Mouse (Mus musculus): Measurements from ENCODE around the gene Mmp9. TPM values are rescaled to one million over a fixed set of nuclear protein-coding genes. Genes with fewer than 3 reads are reported as not detected.

Mmp9 gene
- 11.9 TPM for polyA plus RNA-seq (2017; shearing (Covaris generic))

DNA sequence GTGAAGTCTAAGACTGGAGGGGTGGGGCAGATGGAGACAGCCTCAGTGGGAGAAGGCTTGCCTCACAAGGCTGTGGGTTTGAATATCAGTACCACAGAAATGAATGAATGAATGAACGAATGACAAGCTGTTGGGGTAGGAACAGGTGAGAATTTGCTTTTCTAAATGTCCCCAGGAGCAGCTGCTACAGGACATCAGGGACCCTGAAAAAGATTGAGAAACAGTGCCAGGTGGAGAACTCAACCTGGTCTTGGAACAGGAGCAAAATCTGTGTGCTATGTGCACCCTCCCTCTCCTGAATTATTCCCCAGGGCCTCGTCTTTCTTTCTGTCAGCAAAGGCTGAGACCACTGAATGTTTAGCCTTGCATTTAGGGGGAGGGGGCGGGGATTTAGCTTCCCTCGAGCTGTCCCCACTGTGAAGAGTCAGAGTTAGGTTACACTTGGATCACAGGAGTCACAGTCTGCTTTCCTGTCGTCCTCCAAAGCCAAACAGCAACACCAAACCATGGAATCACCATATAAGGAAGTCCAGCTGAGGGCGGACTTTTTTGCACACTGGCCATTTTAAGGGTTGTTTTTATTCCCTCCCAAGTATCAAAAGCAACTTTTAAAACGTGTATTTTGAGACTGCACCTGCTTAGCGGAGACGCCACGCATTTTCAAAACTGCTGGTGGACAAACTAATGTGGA, at the start of gene Mmp9:
Mmp9 (plus strand) TSS at position 641 of the 691 bp plus-strand sequence.

DNA sequence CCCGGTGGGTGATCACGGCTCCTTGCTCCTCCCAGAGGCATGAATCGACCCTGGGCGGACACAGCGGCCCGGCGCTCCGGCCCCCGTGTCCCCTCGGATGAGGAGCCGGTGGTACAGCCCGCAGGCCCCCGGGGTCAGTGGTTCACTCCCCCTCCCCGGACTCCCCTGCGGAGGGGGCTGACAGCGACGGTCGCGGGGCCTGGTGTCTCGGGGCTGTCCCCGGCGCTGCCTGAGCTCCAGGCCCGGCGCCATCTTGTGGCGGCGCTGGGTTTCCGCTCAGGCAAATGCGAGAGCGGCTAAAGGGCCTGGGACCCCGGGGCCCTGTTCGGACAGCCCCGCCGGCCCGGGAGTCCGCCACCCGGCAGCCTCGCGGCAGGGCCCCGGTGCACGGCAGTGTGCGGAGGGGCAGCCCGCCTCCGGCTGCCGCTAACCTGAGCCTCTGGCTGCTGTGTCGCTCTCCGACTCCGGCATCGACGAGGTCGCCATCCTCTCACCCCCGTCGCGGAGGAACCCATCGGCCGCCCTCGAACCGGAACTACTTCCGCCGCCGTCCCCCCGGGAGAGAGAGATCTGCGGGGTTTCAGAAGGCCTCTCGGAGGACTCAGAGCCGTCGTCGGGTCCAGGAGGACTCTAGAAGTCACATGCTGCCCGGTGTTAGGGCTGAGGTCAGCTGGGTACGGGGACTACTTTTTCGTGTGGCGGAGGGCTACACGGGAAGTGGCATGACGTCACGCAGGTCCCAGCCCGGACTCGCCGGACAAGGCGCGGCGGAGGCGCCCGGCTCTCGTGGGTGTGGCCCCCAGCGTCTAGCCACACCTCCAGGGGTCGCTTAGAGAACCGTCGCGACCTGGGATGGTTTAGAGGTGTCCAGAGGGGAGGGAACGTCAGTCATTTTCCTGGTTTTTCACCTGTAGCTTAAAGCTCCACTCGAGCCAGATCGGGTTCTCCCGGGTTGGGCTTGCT, 29.2 kb upstream of the Mmp9 start, which contains the start of gene Zfp335:
Zfp335 (minus strand) TSS at position 672 of the 963 bp plus-strand sequence.

DNA sequence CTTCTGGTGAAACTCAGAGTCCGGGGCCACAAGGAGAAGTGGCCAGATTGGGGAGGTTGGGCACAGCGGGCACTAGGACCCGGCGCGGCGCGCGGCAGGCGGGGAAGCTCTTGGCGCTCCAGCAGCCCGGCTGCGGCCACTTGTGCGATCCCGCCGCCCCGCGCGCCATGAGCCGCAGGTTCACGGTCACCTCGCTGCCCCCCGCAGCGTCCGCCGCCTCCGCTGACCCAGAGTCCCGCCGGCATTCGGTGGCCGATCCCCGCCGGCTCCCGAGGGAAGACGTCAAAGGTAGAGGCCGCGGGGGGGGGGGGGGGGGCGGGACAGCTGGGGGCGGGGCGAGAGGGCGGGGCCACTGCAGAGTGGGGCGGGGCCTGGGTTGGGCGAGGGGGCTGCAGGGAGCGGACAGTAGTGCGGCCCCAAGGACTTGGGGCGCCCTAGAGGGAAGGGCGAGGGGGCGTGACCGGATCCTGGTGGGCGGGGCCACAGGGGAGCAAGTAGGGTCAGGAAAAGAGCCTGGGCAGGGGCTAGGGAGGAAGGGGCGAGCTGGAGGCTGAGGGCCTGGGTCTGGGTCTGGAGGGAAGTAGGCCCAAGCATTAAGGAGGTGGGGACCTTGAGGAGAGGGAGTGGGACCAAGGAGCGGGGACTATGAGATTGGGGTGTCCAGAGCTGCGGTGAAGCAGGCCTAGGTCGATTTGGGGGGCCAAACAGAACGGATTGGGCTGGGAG, 20.3 kb downstream of the Mmp9 start, which contains the start of gene Slc12a5:
Slc12a5 (plus strand) TSS at position 87 of the 726 bp plus-strand sequence.

Other genes starting within 250 kb of the Mmp9 start
- gene Spint4, start 242.3 kb upstream of the Mmp9 start, polyA plus RNA-seq (2017; shearing (Covaris generic)), result not detected
- gene Spint5, start 225.5 kb upstream of the Mmp9 start, polyA plus RNA-seq (2017; shearing (Covaris generic)), result not detected
- not detected for gene Wfdc3, start 194.8 kb upstream of the Mmp9 start, polyA plus RNA-seq (2017; shearing (Covaris generic))
- 18.1 TPM for gene Dnttip1, start 194.8 kb upstream of the Mmp9 start, polyA plus RNA-seq (2017; shearing (Covaris generic))
- 11.8 TPM for gene Ube2c, start 170.9 kb upstream of the Mmp9 start, polyA plus RNA-seq (2017; shearing (Covaris generic))
- gene Tnnc2, start 160.8 kb upstream of the Mmp9 start, polyA plus RNA-seq (2017; shearing (Covaris generic)), result not detected
- gene Snx21, start 155.0 kb upstream of the Mmp9 start, polyA plus RNA-seq (2017; shearing (Covaris generic)), result 7.6 TPM
- gene Acot8, start 135.9 kb upstream of the Mmp9 start, polyA plus RNA-seq (2017; shearing (Covaris generic)), result 39.6 TPM
- gene Zswim3, start 135.7 kb upstream of the Mmp9 start, polyA plus RNA-seq (2017; shearing (Covaris generic)), result 10.0 TPM
- gene Zswim1, start 118.1 kb upstream of the Mmp9 start, polyA plus RNA-seq (2017; shearing (Covaris generic)), result 32.2 TPM
- not detected for gene Spata25, start 112.2 kb upstream of the Mmp9 start, polyA plus RNA-seq (2017; shearing (Covaris generic))
- 241 TPM for gene Ctsa, start 107.9 kb upstream of the Mmp9 start, polyA plus RNA-seq (2017; shearing (Covaris generic))
- gene Neurl2, start 107.3 kb upstream of the Mmp9 start, polyA plus RNA-seq (2017; shearing (Covaris generic)), result 2.6 TPM
- 1.0 TPM for gene Pltp, start 83.1 kb upstream of the Mmp9 start, polyA plus RNA-seq (2017; shearing (Covaris generic))
- gene Pcif1, start 61.5 kb upstream of the Mmp9 start, polyA plus RNA-seq (2017; shearing (Covaris generic)), result 142 TPM
- 53.5 TPM for gene Zfp335, start 29.0 kb upstream of the Mmp9 start, polyA plus RNA-seq (2017; shearing (Covaris generic))
- gene Slc12a5, start 20.0 kb downstream of the Mmp9 start, polyA plus RNA-seq (2017; shearing (Covaris generic)), result 0.10 TPM
- 62.9 TPM for gene Ncoa5, start 94.1 kb downstream of the Mmp9 start, polyA plus RNA-seq (2017; shearing (Covaris generic))
- gene Cd40, start 114.8 kb downstream of the Mmp9 start, polyA plus RNA-seq (2017; shearing (Covaris generic)), result 2.4 TPM
- gene 1700025C18Rik, start 150.0 kb downstream of the Mmp9 start, polyA plus RNA-seq (2017; shearing (Covaris generic)), result not detected

Measured in inflammation-experienced regulatory T-cells, adult 16 weeks (primary cell).